Mouse (Mus musculus) adrenal gland, postnatal 36 days (tissue): ENCODE data around the gene Cacna1d. TPM values are rescaled to one million over a fixed set of nuclear protein-coding genes. Genes with fewer than 3 reads are reported as not detected.
A peak's percentile ranks its signal among the peaks of the same experiment; 100 is the strongest.

ENCODE experiments used
- DNase-seq, 2 experiments: peaks; one replicate each; pipeline ENCODE4 v3.0.0; 2021; ENCODE audit warnings: mixed read lengths in 1 of 2
- total RNA-seq, 2 experiments: library from RNA; stranded (reverse); gene quantifications; 2 replicates each; pipeline ENCODE4 v1.2.3; 2021

Cacna1d gene
- total RNA-seq, 2 experiments from 2014 or later, result 11.2 to 16.6 TPM

DNA sequence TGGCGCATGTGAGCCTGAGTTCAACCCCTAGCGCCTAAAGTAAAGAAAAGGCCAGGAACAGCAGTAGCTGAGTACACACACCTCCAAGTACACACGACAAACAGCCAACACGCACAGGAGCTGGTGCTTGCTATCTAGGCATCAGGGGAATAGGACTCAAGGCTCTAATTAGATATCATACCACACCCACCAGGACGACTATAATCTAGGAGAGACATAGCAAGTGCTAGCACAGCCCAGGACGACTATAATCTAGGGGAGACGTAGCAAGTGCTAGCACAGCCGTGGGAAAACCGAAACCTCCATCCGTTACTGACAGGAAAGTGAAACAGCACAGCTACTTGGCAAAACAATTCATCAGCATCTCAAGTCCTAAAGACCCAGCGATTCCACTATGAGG is 162.1 kb downstream of the Cacna1d start:
- DNase-seq, result no peak

GRCm38 (mm10) chr14:30327452-30327851 is 163.8 kb downstream of the Cacna1d start:
- no peak for DNase-seq

DNA sequence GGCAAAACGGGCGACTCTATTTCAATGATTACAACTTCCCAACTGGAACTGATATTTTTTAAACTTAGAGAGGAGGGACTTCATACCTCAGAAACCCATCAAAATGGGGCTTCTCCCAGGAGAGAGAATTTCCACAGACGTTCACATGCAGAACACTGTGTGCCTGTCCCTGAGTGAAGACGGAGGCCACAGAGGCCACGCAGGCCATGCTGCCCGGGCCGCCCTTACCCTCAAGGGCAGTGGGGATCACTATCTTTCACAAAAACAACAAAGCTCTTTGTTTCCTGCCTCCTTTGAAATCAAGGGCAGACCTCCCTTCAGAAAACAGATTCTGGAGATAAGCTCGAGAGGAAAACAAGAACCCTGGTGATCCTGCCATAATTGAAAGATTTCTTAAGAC is 164.2 kb downstream of the Cacna1d start:
- peak in 1 of 2 experiments; percentile 53 for DNase-seq

DNA sequence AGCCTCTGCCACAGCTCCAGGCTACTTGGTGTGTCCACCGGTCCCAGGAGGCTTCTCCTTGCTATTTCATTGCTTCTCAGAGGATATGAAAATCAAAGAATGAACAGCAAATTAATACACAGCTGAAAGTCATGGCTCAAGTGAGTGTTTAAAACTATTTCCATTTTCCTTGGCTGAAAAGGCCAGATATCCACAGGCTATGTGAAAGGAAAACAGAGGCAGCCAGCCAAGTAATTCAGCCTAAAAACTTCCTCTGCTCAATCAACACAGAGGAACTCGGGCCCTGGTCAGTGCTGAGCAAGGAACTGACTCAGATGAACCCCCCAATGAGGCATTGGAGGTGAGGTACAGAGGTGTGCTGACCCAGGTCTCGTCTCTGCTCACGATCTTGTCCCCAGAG is 165.0 kb downstream of the Cacna1d start:
- DNase-seq, result no peak

DNA sequence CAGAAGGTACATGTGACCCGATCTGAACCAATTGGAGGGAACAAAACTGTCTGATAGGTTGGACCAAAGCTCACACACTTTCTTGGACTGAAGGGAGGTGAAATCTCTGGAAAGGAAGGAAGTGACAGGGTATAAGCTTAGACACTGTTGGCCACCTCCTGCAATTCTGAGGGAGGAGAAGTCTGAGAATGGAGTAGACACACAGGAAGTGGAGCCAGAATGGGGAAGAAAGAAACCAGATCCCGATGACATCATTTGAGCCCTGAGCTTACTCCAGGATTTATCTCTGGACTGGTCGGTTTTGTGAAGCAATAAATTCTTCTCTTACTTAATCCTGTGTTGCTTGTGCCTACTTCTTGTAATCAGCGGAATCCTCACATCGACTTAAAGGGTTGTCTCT is 166.3 kb downstream of the Cacna1d start:
- no peak for DNase-seq

GRCm38 (mm10) chr14:30318715-30319437 is 172.4 kb downstream of the Cacna1d start:
- DNase-seq, result no peak

GRCm38 (mm10) chr14:30318293-30318692 is 173.0 kb downstream of the Cacna1d start:
- no peak for DNase-seq

DNA sequence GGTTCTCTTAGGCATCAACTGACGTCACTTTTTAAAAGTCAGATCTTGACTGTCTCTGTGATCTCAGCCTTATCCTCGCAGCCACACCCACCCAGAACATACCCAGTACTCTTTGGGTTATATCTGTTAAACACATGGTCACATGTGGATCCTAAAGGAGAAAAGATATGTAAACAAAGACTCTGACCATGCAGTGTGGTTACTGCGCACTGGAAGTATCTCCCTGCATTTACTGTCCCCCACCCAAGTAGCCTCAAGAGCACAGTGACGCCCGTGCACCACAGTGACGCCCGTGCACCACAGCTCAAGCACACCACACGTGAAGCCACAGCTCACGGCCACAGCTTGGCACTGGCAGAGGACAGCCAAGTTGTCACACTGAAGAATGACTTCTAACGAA is 173.6 kb downstream of the Cacna1d start:
- DNase-seq, result peak in 1 of 2 experiments; percentile 39

- DNase-seq, result peak in 1 of 2 experiments; percentile 31
Observed at GRCm38 (mm10) chr14:30311206-30311889, 179.9 kb downstream of the Cacna1d start.

- DNase-seq, result no peak
Observed at GRCm38 (mm10) chr14:30310236-30310635, 181.0 kb downstream of the Cacna1d start.

DNA sequence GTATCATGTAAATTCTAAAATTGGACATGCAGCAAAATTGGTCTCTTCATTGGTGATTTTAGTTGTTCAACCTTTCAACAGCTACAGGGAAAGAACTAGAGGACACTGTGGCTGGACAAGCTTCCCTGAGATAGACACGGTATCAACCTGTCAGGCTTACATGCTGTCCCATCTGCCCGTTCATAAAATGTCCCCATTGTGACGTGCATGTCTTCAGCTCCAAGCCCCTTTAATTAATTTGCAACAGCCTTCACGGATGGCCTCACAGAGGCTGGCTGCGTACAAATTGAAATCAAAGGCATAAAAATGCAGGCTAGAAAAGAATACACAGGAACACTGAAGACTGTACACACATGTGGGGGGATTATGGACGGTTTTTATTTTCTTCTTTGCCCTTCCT is 185.0 kb downstream of the Cacna1d start:
- DNase-seq, result no peak

DNA sequence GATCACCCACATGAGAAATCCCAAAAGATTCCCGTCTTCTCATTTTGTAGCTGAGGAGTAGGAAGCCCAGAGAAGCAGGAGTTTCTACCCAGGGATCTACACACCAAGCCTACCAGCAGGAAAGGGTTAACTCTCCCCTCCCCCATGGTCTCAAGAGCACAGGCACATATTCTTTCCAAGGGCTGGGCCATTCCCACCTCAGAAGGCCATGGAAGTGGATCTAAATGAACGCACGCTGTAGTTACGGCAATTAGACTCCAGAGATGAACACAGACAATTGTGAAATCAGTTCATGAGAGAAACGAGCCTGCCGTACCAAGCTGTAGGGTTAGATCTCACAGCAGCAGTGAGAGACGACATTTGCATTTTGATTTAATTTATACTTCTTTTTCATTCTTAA is 191.3 kb downstream of the Cacna1d start:
- DNase-seq, result no peak

GRCm38 (mm10) chr14:30297492-30297891 is 193.8 kb downstream of the Cacna1d start:
- no peak for DNase-seq

GRCm38 (mm10) chr14:30292135-30292463 is 199.2 kb downstream of the Cacna1d start:
- no peak for DNase-seq

DNA sequence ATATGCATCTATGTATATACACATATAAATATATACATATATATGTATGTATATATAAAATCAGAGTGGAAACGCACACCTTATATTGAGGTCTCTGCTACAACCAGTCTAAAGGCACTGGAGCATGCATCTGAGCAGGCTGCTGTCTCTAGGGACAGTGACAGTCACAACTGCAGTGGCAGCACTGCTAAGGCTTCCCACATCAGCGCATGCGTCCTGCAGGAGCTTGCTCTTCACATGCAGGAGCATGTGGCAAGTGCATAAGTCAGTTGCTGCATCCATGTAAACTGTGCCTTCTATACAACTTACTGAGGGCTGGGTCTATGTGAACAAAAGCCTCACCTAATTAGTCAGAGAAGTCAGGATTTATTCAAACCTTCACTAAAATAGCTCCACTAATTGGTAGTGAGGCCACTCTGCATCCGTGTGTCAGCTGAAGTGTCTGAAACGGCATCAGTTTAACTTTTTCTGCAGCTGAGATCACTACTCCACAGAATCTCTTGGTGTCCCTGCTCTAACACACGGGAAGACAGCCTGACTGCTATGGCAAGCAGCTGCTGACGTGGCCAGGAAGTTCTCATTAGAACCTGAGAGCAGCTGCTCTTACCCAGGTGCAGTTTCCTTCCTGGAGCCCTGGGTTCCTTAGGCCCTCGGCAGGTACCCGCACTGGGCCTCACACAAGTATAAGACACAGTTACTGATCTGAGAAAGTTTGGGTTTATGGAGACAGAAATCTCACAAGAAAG is 199.7 kb downstream of the Cacna1d start:
- no peak for DNase-seq

GRCm38 (mm10) chr14:30284446-30284845 is 206.8 kb downstream of the Cacna1d start:
- DNase-seq, result no peak

- DNase-seq, result no peak
Observed at GRCm38 (mm10) chr14:30284022-30284421, 207.2 kb downstream of the Cacna1d start.

- no peak for DNase-seq
Observed at GRCm38 (mm10) chr14:30275572-30275971, 215.7 kb downstream of the Cacna1d start.

GRCm38 (mm10) chr14:30272976-30273375 is 218.3 kb downstream of the Cacna1d start:
- DNase-seq, result no peak

DNA sequence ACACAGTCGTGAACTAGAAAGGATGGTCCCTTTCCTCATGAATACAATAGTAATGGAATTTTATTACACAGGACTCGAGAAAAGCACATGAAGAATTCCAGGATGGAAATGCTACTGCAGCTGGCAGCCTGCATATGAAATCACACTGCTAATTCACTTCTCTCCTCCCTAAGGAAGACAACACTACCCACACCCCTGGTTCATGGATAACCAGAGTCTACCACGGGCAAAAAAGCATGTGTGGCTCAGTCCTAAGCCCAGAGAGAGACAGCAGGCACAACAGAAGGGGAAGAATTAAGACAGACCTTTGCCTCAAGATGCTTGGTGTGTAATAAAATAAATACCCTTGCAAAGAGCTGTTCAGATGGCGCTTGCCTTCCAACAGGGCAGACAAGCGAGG is 218.7 kb downstream of the Cacna1d start:
- DNase-seq, result no peak

GRCm38 (mm10) chr14:30271856-30272255 is 219.4 kb downstream of the Cacna1d start:
- DNase-seq, result no peak

DNA sequence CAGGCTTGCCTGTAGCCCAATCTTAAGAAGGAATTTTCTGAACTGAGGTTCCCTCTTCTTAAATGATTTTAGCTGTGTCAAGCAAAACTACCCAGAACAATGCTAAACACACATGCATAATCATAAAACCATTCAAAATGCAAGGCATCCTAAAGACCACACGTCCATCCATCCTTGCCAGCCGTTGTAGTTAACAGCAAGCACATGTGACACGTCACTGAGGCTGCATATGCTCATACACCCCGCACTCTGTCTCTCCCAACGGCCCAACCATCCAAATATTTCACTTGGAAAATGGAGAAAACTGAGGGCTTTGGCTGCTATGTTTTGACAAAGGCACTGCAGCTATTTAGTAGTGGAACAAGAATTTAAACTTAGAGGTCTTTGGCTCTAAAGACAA is 220.9 kb downstream of the Cacna1d start:
- DNase-seq, result no peak

GRCm38 (mm10) chr14:30265728-30266127 is 225.5 kb downstream of the Cacna1d start:
- no peak for DNase-seq
